Mouse (Mus musculus) G1E (cell line): Measurements from ENCODE around the gene Ninj1.

ENCODE experiments used
- CTCF ChIP-seq: IDR thresholded peaks from 2 replicates; pipeline ENCODE4 v1.5.1; 2012; ENCODE audit warnings: low read depth, low read length, inconsistent platforms, mixed read lengths
- POLR2AphosphoS5 ChIP-seq: IDR thresholded peaks from 2 replicates; pipeline ENCODE4 v1.6.1; 2012; ENCODE audit warnings: low read depth, low read length, inconsistent platforms; ENCODE audit not compliant: insufficient replicate concordance

- TF ChIP-seq POLR2AphosphoS5, result no peak
- no peak for TF ChIP-seq CTCF
Observed at GRCm38 (mm10) chr13:49156645-49157044, 30.6 kb upstream of the Ninj1 start.
